Mouse (Mus musculus) embryo, embryonic 11 days (tissue): Measurements from ENCODE around the gene Kazn.

Experiments used
- DNase-seq: peaks from one replicate; pipeline ENCODE4 v3.0.0-alpha.2; 2015

Kazn gene

GRCm38 (mm10) chr4:142239240-142240126, at the start of gene Kazn:
Gene Kazn (minus strand): TSS chr4:142239401.
- peak; percentile 92 for DNase-seq

- no peak for DNase-seq
Measured at GRCm38 (mm10) chr4:142285471-142285870, 46.3 kb upstream of the Kazn start.

GRCm38 (mm10) chr4:142283867-142284266, 44.7 kb upstream of the Kazn start:
- DNase-seq = no peak

- DNase-seq = no peak
Measured at GRCm38 (mm10) chr4:142278197-142278575, 39.0 kb upstream of the Kazn start.

GRCm38 (mm10) chr4:142277481-142278196, 38.4 kb upstream of the Kazn start:
- DNase-seq = peak; percentile 30

GRCm38 (mm10) chr4:142275242-142275641, 36.0 kb upstream of the Kazn start:
- no peak for DNase-seq

GRCm38 (mm10) chr4:142274441-142275234, 35.4 kb upstream of the Kazn start:
- DNase-seq = no peak

GRCm38 (mm10) chr4:142271506-142271905, 32.3 kb upstream of the Kazn start:
- no peak for DNase-seq

- no peak for DNase-seq
Measured at GRCm38 (mm10) chr4:142267832-142268231, 28.6 kb upstream of the Kazn start.

- peak; percentile 29 for DNase-seq
Measured at GRCm38 (mm10) chr4:142267348-142267819, 28.2 kb upstream of the Kazn start.

- DNase-seq = peak; percentile 42
Measured at GRCm38 (mm10) chr4:142264335-142264734, 25.1 kb upstream of the Kazn start.

- DNase-seq = no peak
Measured at GRCm38 (mm10) chr4:142261725-142262124, 22.5 kb upstream of the Kazn start.

GRCm38 (mm10) chr4:142258730-142259129, 19.5 kb upstream of the Kazn start:
- DNase-seq = no peak

GRCm38 (mm10) chr4:142254088-142254487, 14.9 kb upstream of the Kazn start:
- peak; percentile 32 for DNase-seq

- DNase-seq = peak; percentile 34
Measured at GRCm38 (mm10) chr4:142251471-142252354, 12.5 kb upstream of the Kazn start.

- no peak for DNase-seq
Measured at GRCm38 (mm10) chr4:142250054-142250453, 10.9 kb upstream of the Kazn start.

- peak; percentile 77 for DNase-seq
Measured at GRCm38 (mm10) chr4:142249401-142249800, 10.2 kb upstream of the Kazn start.

- peak; percentile 87 for DNase-seq
Measured at GRCm38 (mm10) chr4:142248426-142248825, 9.2 kb upstream of the Kazn start.

- DNase-seq = no peak
Measured at GRCm38 (mm10) chr4:142246698-142247097, 7.5 kb upstream of the Kazn start.

GRCm38 (mm10) chr4:142244641-142245040, 5.4 kb upstream of the Kazn start:
- DNase-seq = no peak

- DNase-seq = no peak
Measured at GRCm38 (mm10) chr4:142242750-142243383, 3.7 kb upstream of the Kazn start.
